Mouse (Mus musculus): Measurements from ENCODE around the gene Afp. TPM values are rescaled to one million over a fixed set of nuclear protein-coding genes. Genes with fewer than 3 reads are reported as not detected.

Gene Afp
- polyA plus RNA-seq (2014; fragmentation: Nextera tagmentation; extraction: Ambion mirVana), result 6,352 and 6,971 TPM in 2 replicates

- 69% methylated on average over 7 of the region's 7 CpGs for whole genome bisulfite sequencing
- Histone ChIP-seq H3K9me3 (ENCODE audit: control insufficient read depth, low read length) (no peaks in the 10 kb centered on the region), H3K36me3 (ENCODE audit: control insufficient read depth, insufficient read depth, low read length) (no peaks in the 10 kb centered on the region), H3K27ac (ENCODE audit: low read depth, low read length) (peak within 1 kb of the TSS; percentile 20), H3K9ac (ENCODE audit: low read depth, low read length) (no peak within 1 kb of the TSS), H3K4me2 (peak within 1 kb of the TSS; percentile 9; the same call in 1 of the 2 replicates), H3K27me3 (replicated peaks; ENCODE audit: control insufficient read depth, insufficient read depth, low read length) (no peaks in the 10 kb centered on the region), H3K4me1 (replicated peaks; ENCODE audit: control insufficient read depth, insufficient read depth, low read length) (no peaks in the 10 kb centered on the region), H3K4me3 (ENCODE audit: low read depth, low read length) (peak within 1 kb of the TSS; percentile 19)
- no peak for DNase-seq (ENCODE audit: low spot score)
- ATAC-seq (replicated peaks; ENCODE audit: low FRiP score), result peak; percentile 25; the same call in 1 of the 2 replicates
These were observed at the start of gene Afp for GRCm38 (mm10) chr5:90490518-90490917. Gene Afp, plus strand, starts transcription at chr5:90490737.

- 71% methylated on average over 3 of the region's 3 CpGs for WGBS
- H3K4me2 ChIP-seq, result peak overlapping the region; percentile 14; the same call in 1 of the 2 replicates
- no peak overlapping the region for H3K4me3 ChIP-seq (ENCODE audit: low read depth, low read length)
- H3K9ac ChIP-seq (ENCODE audit: low read depth, low read length), result no peak overlapping the region
- H3K27me3 ChIP-seq (replicated peaks; ENCODE audit: control insufficient read depth, insufficient read depth, low read length), result no peaks in the 10 kb centered on the region
- DNase-seq (ENCODE audit: low spot score), result no peak
- H3K36me3 ChIP-seq (ENCODE audit: control insufficient read depth, insufficient read depth, low read length), result no peaks in the 10 kb centered on the region
- peak; percentile 56 for ATAC-seq (replicated peaks; ENCODE audit: low FRiP score)
- no peaks in the 10 kb centered on the region; the same call in 1 of the 2 replicates for H3K4me1 ChIP-seq (replicated peaks; ENCODE audit: control insufficient read depth, insufficient read depth, low read length)
- H3K9me3 ChIP-seq (ENCODE audit: control insufficient read depth, low read length), result no peaks in the 10 kb centered on the region
- H3K27ac ChIP-seq (ENCODE audit: low read depth, low read length), result peak overlapping the region; percentile 64; the same call in 1 of the 2 replicates
These were observed 43.0 kb upstream of the Afp start for GRCm38 (mm10) chr5:90447577-90447976.

GRCm38 (mm10) chr5:90449961-90450360 lies 40.6 kb upstream of the Afp start:
- H3K4me3 ChIP-seq (ENCODE audit: low read depth, low read length), result no peak overlapping the region
- no peak overlapping the region for H3K27ac ChIP-seq (ENCODE audit: low read depth, low read length)
- no peak overlapping the region for H3K9ac ChIP-seq (ENCODE audit: low read depth, low read length)
- H3K36me3 ChIP-seq (ENCODE audit: control insufficient read depth, insufficient read depth, low read length), result no peaks in the 10 kb centered on the region
- DNase-seq (ENCODE audit: low spot score), result no peak
- no peak overlapping the region for H3K4me2 ChIP-seq
- H3K27me3 ChIP-seq (replicated peaks; ENCODE audit: control insufficient read depth, insufficient read depth, low read length), result no peaks in the 10 kb centered on the region
- ATAC-seq (replicated peaks; ENCODE audit: low FRiP score), result no peak
- H3K9me3 ChIP-seq (ENCODE audit: control insufficient read depth, low read length), result no peaks in the 10 kb centered on the region
- no peaks in the 10 kb centered on the region for H3K4me1 ChIP-seq (replicated peaks; ENCODE audit: control insufficient read depth, insufficient read depth, low read length)
- 70% methylated on average over 5 of the region's 5 CpGs for WGBS

GRCm38 (mm10) chr5:90452711-90453110 lies 37.8 kb upstream of the Afp start:
- H3K9me3 ChIP-seq (ENCODE audit: control insufficient read depth, low read length), result no peaks in the 10 kb centered on the region
- 63% methylated on average over 4 of the region's 4 CpGs for WGBS
- H3K9ac ChIP-seq (ENCODE audit: low read depth, low read length), result no peak overlapping the region
- ATAC-seq (replicated peaks; ENCODE audit: low FRiP score), result no peak
- H3K4me2 ChIP-seq, result no peak overlapping the region
- no peak overlapping the region for H3K4me3 ChIP-seq (ENCODE audit: low read depth, low read length)
- no peaks in the 10 kb centered on the region for H3K36me3 ChIP-seq (ENCODE audit: control insufficient read depth, insufficient read depth, low read length)
- no peaks in the 10 kb centered on the region for H3K27me3 ChIP-seq (replicated peaks; ENCODE audit: control insufficient read depth, insufficient read depth, low read length)
- H3K4me1 ChIP-seq (replicated peaks; ENCODE audit: control insufficient read depth, insufficient read depth, low read length), result no peaks in the 10 kb centered on the region
- no peak overlapping the region for H3K27ac ChIP-seq (ENCODE audit: low read depth, low read length)
- no peak for DNase-seq (ENCODE audit: low spot score)

GRCm38 (mm10) chr5:90457241-90457640 lies 33.3 kb upstream of the Afp start:
- no peaks in the 10 kb centered on the region for H3K27me3 ChIP-seq (replicated peaks; ENCODE audit: control insufficient read depth, insufficient read depth, low read length)
- no peak for ATAC-seq (replicated peaks; ENCODE audit: low FRiP score)
- no peak overlapping the region for H3K9ac ChIP-seq (ENCODE audit: low read depth, low read length)
- no peaks in the 10 kb centered on the region for H3K4me1 ChIP-seq (replicated peaks; ENCODE audit: control insufficient read depth, insufficient read depth, low read length)
- no peaks in the 10 kb centered on the region for H3K9me3 ChIP-seq (ENCODE audit: control insufficient read depth, low read length)
- H3K27ac ChIP-seq (ENCODE audit: low read depth, low read length), result no peak overlapping the region
- 74% methylated on average over 1 of the region's 1 CpGs for WGBS
- no peaks in the 10 kb centered on the region for H3K36me3 ChIP-seq (ENCODE audit: control insufficient read depth, insufficient read depth, low read length)
- H3K4me2 ChIP-seq, result no peak overlapping the region
- H3K4me3 ChIP-seq (ENCODE audit: low read depth, low read length), result no peak overlapping the region
- no peak for DNase-seq (ENCODE audit: low spot score)

- ATAC-seq (replicated peaks; ENCODE audit: low FRiP score), result no peak
These were observed 31.8 kb upstream of the Afp start for GRCm38 (mm10) chr5:90458727-90459126.

GRCm38 (mm10) chr5:90460619-90461018 lies 29.9 kb upstream of the Afp start, which contains the start of gene Alb:
Gene Alb, plus strand, starts transcription at chr5:90460897.
- Histone ChIP-seq H3K36me3 (ENCODE audit: control insufficient read depth, insufficient read depth, low read length) (no peaks in the 10 kb centered on the region), H3K9me3 (ENCODE audit: control insufficient read depth, low read length) (no peaks in the 10 kb centered on the region), H3K4me3 (ENCODE audit: low read depth, low read length) (peak within 1 kb of the TSS; percentile 30), H3K4me1 (replicated peaks; ENCODE audit: control insufficient read depth, insufficient read depth, low read length) (no peaks in the 10 kb centered on the region), H3K4me2 (peak within 1 kb of the TSS; percentile 28), H3K27ac (ENCODE audit: low read depth, low read length) (0 out of 2 replicates have a peak within 1 kb of the TSS, but pooled peaks have one; percentile 7), H3K27me3 (replicated peaks; ENCODE audit: control insufficient read depth, insufficient read depth, low read length) (no peaks in the 10 kb centered on the region), H3K9ac (ENCODE audit: low read depth, low read length) (no peak within 1 kb of the TSS)
- DNase-seq (ENCODE audit: low spot score) (no peak), ATAC-seq (replicated peaks; ENCODE audit: low FRiP score) (no peak; the same call in 1 of the 2 replicates)
- 85% methylated on average over 8 of the region's 8 CpGs for WGBS

More at GRCm38 (mm10) chr5:90458727-90459126, 31.8 kb upstream of the Afp start:
- no peak for DNase-seq (ENCODE audit: low spot score)
- WGBS, result 75% methylated on average over 5 of the region's 5 CpGs
- Histone ChIP-seq H3K27ac (ENCODE audit: low read depth, low read length) (no peak overlapping the region), H3K9me3 (ENCODE audit: control insufficient read depth, low read length) (no peaks in the 10 kb centered on the region), H3K4me3 (ENCODE audit: low read depth, low read length) (no peak overlapping the region), H3K36me3 (ENCODE audit: control insufficient read depth, insufficient read depth, low read length) (no peaks in the 10 kb centered on the region), H3K4me2 (no peak overlapping the region), H3K9ac (ENCODE audit: low read depth, low read length) (no peak overlapping the region), H3K27me3 (replicated peaks; ENCODE audit: control insufficient read depth, insufficient read depth, low read length) (no peaks in the 10 kb centered on the region), H3K4me1 (replicated peaks; ENCODE audit: control insufficient read depth, insufficient read depth, low read length) (no peaks in the 10 kb centered on the region)

GRCm38 (mm10) chr5:90466806-90467205 lies 23.7 kb upstream of the Afp start:
- Histone ChIP-seq H3K27me3 (replicated peaks; ENCODE audit: control insufficient read depth, insufficient read depth, low read length) (no peaks in the 10 kb centered on the region), H3K27ac (ENCODE audit: low read depth, low read length) (no peak overlapping the region), H3K9ac (ENCODE audit: low read depth, low read length) (no peak overlapping the region), H3K4me3 (ENCODE audit: low read depth, low read length) (no peak overlapping the region), H3K4me1 (replicated peaks; ENCODE audit: control insufficient read depth, insufficient read depth, low read length) (no peaks in the 10 kb centered on the region), H3K36me3 (ENCODE audit: control insufficient read depth, insufficient read depth, low read length) (no peaks in the 10 kb centered on the region), H3K9me3 (ENCODE audit: control insufficient read depth, low read length) (no peaks in the 10 kb centered on the region), H3K4me2 (no peak overlapping the region)
- 67% methylated on average over 4 of the region's 4 CpGs for WGBS
- DNase-seq (ENCODE audit: low spot score) (no peak), ATAC-seq (replicated peaks; ENCODE audit: low FRiP score) (no peak)

GRCm38 (mm10) chr5:90467245-90467644 lies 23.3 kb upstream of the Afp start:
- Histone ChIP-seq H3K4me3 (ENCODE audit: low read depth, low read length) (no peak overlapping the region), H3K36me3 (ENCODE audit: control insufficient read depth, insufficient read depth, low read length) (no peaks in the 10 kb centered on the region), H3K9me3 (ENCODE audit: control insufficient read depth, low read length) (no peaks in the 10 kb centered on the region), H3K4me2 (no peak overlapping the region), H3K27ac (ENCODE audit: low read depth, low read length) (no peak overlapping the region), H3K4me1 (replicated peaks; ENCODE audit: control insufficient read depth, insufficient read depth, low read length) (no peaks in the 10 kb centered on the region), H3K27me3 (replicated peaks; ENCODE audit: control insufficient read depth, insufficient read depth, low read length) (no peaks in the 10 kb centered on the region), H3K9ac (ENCODE audit: low read depth, low read length) (no peak overlapping the region)
- ATAC-seq (replicated peaks; ENCODE audit: low FRiP score) (no peak), DNase-seq (ENCODE audit: low spot score) (no peak)
- WGBS, result 74% methylated on average over 6 of the region's 6 CpGs
